Mouse (Mus musculus): ENCODE results near the gene Pgm2l1.

- no peak for TF ChIP-seq POLR2A (IDR thresholded peaks at IDR 0.05; ENCODE audit: control insufficient read depth in 1 of 2, insufficient read depth in 1 of 2, low read depth in 1 of 2, low read length in 2 of 2, poor library complexity in 1 of 2)
- no peak for TF ChIP-seq MAFK (IDR thresholded peaks at IDR 0.05; ENCODE audit: borderline replicate concordance, low read depth, low read length)
- TF ChIP-seq ETS1 (IDR thresholded peaks at IDR 0.05; ENCODE audit: low read depth, low read length), result no peak
- TF ChIP-seq CTCF (IDR thresholded peaks at IDR 0.05 in 2 of 3, conservative IDR thresholded peaks at IDR 0.05 in 1 of 3; ENCODE audit: control insufficient read depth in 1 of 3, insufficient read depth in 1 of 3, low read depth in 2 of 3, low read length in 3 of 3, poor library complexity in 1 of 3, severe bottlenecking in 1 of 3), result no peak
- TF ChIP-seq CHD2 (IDR thresholded peaks at IDR 0.05; ENCODE audit: low read length), result no peak
- no peak for TF ChIP-seq GATA1 (IDR thresholded peaks at IDR 0.05; ENCODE audit: low read depth, low read length)
- TF ChIP-seq ZNF384 (IDR thresholded peaks at IDR 0.05; ENCODE audit: low read depth, low read length), result no peak
- no peak for TF ChIP-seq POLR2AphosphoS2 (IDR thresholded peaks at IDR 0.05; ENCODE audit: low read length)
- TF ChIP-seq MAX (IDR thresholded peaks at IDR 0.05; ENCODE audit: low read length), result no peak
Observed at GRCm38 (mm10) chr7:100215116-100215732, 12.0 kb upstream of the Pgm2l1 start.

All from MEL (cell line).